Mouse (Mus musculus) E14TG2a.4 (cell line): ENCODE data around the gene Ccdc141.

Source experiments
- H3K27me3 ChIP-seq: 2 replicates; pipeline ENCODE4 v1.6.1; 2014; ENCODE audit warnings: low read length, control low read depth; ENCODE audit not compliant: insufficient read depth
- H3K36me3 ChIP-seq: 2 replicates; pipeline ENCODE4 v1.6.1; 2014; ENCODE audit warnings: low read length, control low read depth; ENCODE audit not compliant: insufficient read depth
- H3K4me1 ChIP-seq: replicated peaks from 2 replicates; pipeline ENCODE4 v1.6.1; 2014; ENCODE audit warnings: low read depth, low read length, control low read depth
- H3K4me3 ChIP-seq: replicated peaks from 2 replicates; pipeline ENCODE4 v1.5.1; 2014; ENCODE audit warnings: mild to moderate bottlenecking, low read length
- H3K9me3 ChIP-seq: 2 replicates; pipeline ENCODE4 v1.6.1; 2014; ENCODE audit warnings: low read length, control low read depth
- CTCF ChIP-seq: conservative IDR thresholded peaks from 2 replicates; pipeline ENCODE4 v1.5.1; 2014; ENCODE audit warnings: low read length
- NANOG ChIP-seq: IDR thresholded peaks from 2 replicates; pipeline ENCODE4 v1.6.1; 2014; ENCODE audit warnings: borderline replicate concordance, low read length, mixed read lengths
- POU5F1 ChIP-seq: IDR thresholded peaks from 2 replicates; pipeline ENCODE4 v1.6.1; 2014; ENCODE audit warnings: low read length, borderline replicate concordance

The Ccdc141 gene

GRCm38 (mm10) chr2:77170633-77171105 is at the start of gene Ccdc141:
Ccdc141 (minus strand) TSS chr2:77170636.
- Histone ChIP-seq H3K4me1 (peaks cover 62% of the 10 kb centered on the region), H3K9me3 (no peaks in the 10 kb centered on the region), H3K27me3 (peaks cover 19% of the 10 kb centered on the region), H3K36me3 (no peaks in the 10 kb centered on the region), H3K4me3 (peak within 1 kb of the TSS; percentile 73)
- TF ChIP-seq POU5F1 (no peak), CTCF (no peak), NANOG (no peak)

GRCm38 (mm10) chr2:77212885-77213284 is 42.4 kb upstream of the Ccdc141 start:
- TF ChIP-seq NANOG = no peak
- no peak for TF ChIP-seq POU5F1
- no peak for TF ChIP-seq CTCF
- no peak overlapping the region for H3K4me3 ChIP-seq
- H3K27me3 ChIP-seq = no peaks in the 10 kb centered on the region
- H3K9me3 ChIP-seq = peaks cover 13% of the 10 kb centered on the region
- no peaks in the 10 kb centered on the region for H3K4me1 ChIP-seq
- H3K36me3 ChIP-seq = peaks cover 5% of the 10 kb centered on the region; the same call in 1 of the 2 replicates

- H3K9me3 ChIP-seq = no peaks in the 10 kb centered on the region
- H3K36me3 ChIP-seq = no peaks in the 10 kb centered on the region
- no peaks in the 10 kb centered on the region for H3K4me1 ChIP-seq
- no peak overlapping the region for H3K4me3 ChIP-seq
- no peaks in the 10 kb centered on the region for H3K27me3 ChIP-seq
- TF ChIP-seq NANOG (no peak), POU5F1 (no peak)
These were observed 36.5 kb upstream of the Ccdc141 start for GRCm38 (mm10) chr2:77206951-77207350.

DNA sequence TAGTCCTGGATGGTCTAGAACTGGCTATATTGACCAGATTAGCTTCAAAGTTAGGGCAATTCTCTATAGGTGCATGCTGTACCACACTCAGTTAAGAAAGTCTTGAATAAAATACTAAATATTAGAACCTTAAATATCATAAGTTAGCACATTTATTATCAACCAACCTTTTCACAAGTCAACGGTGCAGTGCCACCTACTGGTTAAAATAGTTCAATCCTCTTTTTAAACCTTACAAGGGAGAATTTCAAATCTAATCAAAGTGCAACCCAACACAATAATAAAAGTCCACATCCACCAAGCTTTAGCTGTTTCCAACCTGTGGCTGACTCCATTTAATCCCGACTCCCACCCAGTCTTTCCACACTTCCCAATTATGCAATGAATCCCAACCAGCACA is 33.5 kb upstream of the Ccdc141 start:
- Histone ChIP-seq H3K36me3 (no peaks in the 10 kb centered on the region), H3K4me1 (peaks cover 4% of the 10 kb centered on the region; the same call in 1 of the 2 replicates), H3K27me3 (no peaks in the 10 kb centered on the region), H3K4me3 (no peak overlapping the region), H3K9me3 (no peaks in the 10 kb centered on the region)
- TF ChIP-seq POU5F1 = no peak
- 0 out of 2 replicates have a peak, but pooled peaks have one; percentile 11 for TF ChIP-seq CTCF

GRCm38 (mm10) chr2:77201900-77202299 is 31.5 kb upstream of the Ccdc141 start:
- no peak for TF ChIP-seq NANOG
- TF ChIP-seq CTCF = no peak
- no peak for TF ChIP-seq POU5F1
- Histone ChIP-seq H3K4me1 (peaks cover 4% of the 10 kb centered on the region; the same call in 1 of the 2 replicates), H3K4me3 (no peak overlapping the region), H3K9me3 (no peaks in the 10 kb centered on the region), H3K36me3 (no peaks in the 10 kb centered on the region), H3K27me3 (no peaks in the 10 kb centered on the region)

DNA sequence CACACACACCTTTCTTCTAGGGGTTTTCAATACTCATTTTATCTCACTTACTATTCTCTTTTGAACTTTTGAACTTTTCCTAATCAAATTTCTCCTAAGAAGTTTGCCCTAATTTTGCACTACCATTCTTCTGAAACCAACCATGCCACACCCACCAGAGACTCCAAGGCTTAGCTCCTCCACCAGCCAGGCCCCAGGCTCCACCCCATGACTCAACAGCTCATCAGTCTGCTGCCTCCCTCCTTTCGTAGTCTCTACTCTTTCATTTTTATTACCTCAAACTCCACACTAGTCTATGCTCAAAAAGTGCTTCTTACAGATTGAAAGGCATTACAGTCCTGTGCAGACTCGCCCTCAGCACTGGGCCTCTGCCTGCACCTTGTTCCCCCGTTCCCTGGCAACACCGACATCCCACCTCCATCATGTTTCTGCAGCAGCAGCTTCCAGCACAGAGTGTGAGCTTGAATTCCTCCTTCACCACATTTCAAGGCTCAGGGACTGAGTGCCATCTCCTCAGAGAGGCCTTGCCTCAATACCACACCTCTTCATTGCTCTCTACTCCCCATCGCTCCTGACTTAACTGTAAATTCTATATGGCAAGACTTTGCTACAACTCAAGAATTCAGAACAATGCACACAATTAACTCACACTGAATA is 30.6 kb upstream of the Ccdc141 start:
- no peak overlapping the region for H3K4me3 ChIP-seq
- no peaks in the 10 kb centered on the region for H3K36me3 ChIP-seq
- no peaks in the 10 kb centered on the region for H3K27me3 ChIP-seq
- H3K9me3 ChIP-seq = no peaks in the 10 kb centered on the region
- TF ChIP-seq NANOG = no peak
- no peak for TF ChIP-seq POU5F1
- TF ChIP-seq CTCF = no peak
- peaks cover 4% of the 10 kb centered on the region; the same call in 1 of the 2 replicates for H3K4me1 ChIP-seq

GRCm38 (mm10) chr2:77200379-77200778 is 29.9 kb upstream of the Ccdc141 start:
- Histone ChIP-seq H3K4me3 (no peak overlapping the region), H3K36me3 (no peaks in the 10 kb centered on the region), H3K27me3 (no peaks in the 10 kb centered on the region), H3K9me3 (no peaks in the 10 kb centered on the region), H3K4me1 (peaks cover 4% of the 10 kb centered on the region; the same call in 1 of the 2 replicates)
- TF ChIP-seq CTCF (no peak), NANOG (no peak), POU5F1 (no peak)

DNA sequence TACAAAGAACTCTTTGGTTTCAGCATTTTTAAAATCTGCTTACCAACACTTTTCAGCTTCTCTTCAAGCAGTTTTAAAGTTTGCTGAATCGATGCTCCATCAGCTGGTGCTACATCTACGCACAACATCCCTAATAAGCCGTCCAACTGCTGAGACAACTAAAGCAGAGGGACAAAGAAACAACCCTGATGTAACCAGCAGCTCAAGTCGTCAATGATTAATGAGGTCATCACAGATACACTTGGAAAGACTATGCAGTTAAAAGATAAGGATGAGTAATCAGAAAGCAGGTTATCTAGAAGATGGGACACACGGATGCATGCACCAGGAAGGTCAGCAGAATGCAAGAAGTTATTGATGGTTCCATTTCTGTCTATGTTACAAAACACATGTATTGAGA is 27.8 kb upstream of the Ccdc141 start:
- Histone ChIP-seq H3K9me3 (no peaks in the 10 kb centered on the region), H3K4me3 (no peak overlapping the region), H3K27me3 (no peaks in the 10 kb centered on the region), H3K4me1 (peaks cover 4% of the 10 kb centered on the region; the same call in 1 of the 2 replicates), H3K36me3 (no peaks in the 10 kb centered on the region)
- TF ChIP-seq CTCF = no peak
- no peak for TF ChIP-seq POU5F1
- TF ChIP-seq NANOG = no peak
